Mouse (Mus musculus) G1E (cell line): ENCODE data around the gene Zfp93.

ENCODE experiments used
- CTCF ChIP-seq: IDR thresholded peaks from 2 replicates; pipeline ENCODE4 v1.5.1; 2012; ENCODE audit warnings: low read depth, low read length, inconsistent platforms, mixed read lengths
- GATA1 ChIP-seq: IDR thresholded peaks from 2 replicates; pipeline ENCODE4 v1.6.1; 2012; ENCODE audit warnings: borderline replicate concordance, low read length, inconsistent platforms, mixed read lengths
- GATA2 ChIP-seq: IDR thresholded peaks from 2 replicates; pipeline ENCODE4 v1.6.1; 2012; ENCODE audit warnings: low read depth, low read length, inconsistent platforms, borderline replicate concordance
- POLR2AphosphoS5 ChIP-seq: IDR thresholded peaks from 2 replicates; pipeline ENCODE4 v1.6.1; 2012; ENCODE audit warnings: low read depth, low read length, inconsistent platforms; ENCODE audit not compliant: insufficient replicate concordance
- TAL1 ChIP-seq: conservative IDR thresholded peaks from 2 replicates; pipeline ENCODE4 v1.6.1; 2012; ENCODE audit warnings: low read depth, low read length, inconsistent platforms, mixed read lengths

GRCm38 (mm10) chr7:24300771-24301282 lies 30.6 kb downstream of the Zfp93 start, which contains the start of gene Zfp61:
- no peak for TF ChIP-seq GATA1
- no peak for TF ChIP-seq CTCF
- TF ChIP-seq TAL1 = no peak
- TF ChIP-seq POLR2AphosphoS5 = no peak
- no peak for TF ChIP-seq GATA2
